Mouse (Mus musculus): ENCODE data around the gene Tmem171.

Gene Tmem171

DNA sequence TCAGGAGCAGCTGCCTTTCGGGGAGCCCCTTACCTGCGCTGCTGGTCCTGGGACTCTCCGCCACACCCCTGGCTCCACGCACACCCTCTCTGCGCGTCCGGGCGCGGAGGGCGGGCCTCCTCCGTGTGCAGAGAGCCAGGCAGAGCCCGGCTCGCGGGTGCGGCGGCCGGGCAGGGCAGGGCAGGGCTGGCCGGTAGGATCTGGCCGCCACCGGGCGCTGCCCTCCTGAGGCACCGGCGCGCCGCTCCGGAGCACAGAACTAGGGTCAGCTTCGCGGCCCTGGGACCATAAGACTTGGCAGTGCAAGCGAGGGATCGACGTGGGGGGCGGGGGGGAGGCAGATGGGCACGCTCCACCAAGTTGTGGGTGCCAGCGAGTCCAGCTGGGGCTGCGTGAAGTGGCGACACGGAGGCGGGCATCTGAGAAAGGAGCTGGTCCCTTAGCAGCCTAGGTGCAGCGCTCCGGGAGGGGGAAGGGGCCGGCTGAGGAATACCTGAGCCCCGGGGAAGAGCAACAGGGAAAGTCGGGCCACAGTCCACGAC, at the start of gene Tmem171:
Gene Tmem171, minus strand, starts transcription at position 62 of the 542 bp plus-strand sequence.
- DNase-seq = no peak

DNA sequence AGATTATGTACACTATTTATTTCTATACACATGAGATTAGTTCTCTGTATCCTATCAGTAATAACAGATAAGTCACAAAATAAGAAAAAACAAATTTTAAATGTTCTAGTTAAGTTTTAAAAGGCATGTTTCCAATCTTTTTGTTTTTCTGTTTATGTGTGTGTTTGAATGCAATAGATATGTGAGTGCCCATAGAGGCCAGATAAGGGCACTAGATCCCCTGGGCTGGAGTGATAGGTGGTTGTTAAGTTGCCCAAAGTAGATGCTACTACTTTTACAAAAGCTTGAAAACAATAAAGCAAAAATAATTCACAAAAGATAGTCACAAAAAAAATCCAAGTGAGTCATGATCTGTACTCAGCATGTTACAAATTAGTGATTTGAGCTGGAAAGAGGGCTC, 49.2 kb upstream of the Tmem171 start:
- no peak for DNase-seq

DNA sequence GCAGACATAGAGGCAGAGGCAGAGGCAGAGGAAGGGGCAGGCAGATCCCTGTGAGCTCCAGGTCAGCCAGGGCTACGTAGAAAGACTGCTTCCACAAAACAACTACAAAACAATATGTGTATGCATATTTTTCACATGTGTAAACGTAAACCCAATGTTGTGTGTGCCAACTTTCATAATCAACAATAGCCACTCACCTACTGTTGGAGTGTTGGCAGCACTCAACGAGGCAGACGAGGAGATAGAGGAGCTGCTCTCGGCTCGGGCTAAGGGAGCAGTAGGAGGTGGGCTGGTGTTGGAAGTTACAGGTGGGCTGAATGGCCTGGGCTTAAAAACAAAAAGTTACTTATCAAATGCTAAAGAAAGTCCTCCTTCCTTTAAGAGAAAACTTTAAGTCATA, 48.6 kb upstream of the Tmem171 start:
- no peak for DNase-seq

DNA sequence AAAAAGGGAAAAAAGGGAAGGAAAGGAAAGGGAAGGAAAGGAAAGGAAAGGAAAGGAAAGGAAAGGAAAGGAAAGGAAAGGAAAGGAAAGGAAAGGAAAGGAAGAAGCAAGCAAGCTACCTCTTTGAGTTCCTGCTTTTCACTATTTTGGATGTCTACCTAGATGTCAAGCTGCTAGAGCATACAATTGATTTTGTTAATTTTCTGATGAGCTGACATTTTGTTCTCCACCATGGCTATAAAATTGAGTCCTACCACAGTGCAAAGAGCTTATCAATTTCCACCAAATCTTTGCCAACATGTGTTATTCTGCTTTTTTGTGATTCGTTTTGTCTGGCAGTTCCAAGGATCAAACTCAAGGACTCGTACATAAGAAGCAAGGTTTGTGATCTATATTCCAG, 43.6 kb upstream of the Tmem171 start:
- DNase-seq = no peak

DNA sequence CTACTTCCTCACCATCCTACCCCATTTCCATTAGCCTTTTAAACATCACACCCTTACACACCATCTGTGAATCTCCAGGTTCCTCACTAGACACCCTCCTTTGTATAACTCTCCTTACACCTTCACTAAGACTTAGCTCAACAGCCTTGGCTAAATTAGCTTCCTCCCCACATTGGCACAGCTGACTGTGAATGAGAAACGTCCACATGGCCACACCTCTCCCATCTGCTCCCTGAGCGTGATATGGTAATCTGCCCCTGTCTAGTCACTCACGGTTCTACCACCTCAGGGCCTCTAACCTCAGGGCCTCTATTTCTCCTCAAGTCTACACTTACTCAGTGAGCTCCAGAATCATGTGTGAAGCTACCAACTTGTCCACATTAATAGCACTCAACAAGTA, 38.7 kb upstream of the Tmem171 start:
- DNase-seq = no peak

DNA sequence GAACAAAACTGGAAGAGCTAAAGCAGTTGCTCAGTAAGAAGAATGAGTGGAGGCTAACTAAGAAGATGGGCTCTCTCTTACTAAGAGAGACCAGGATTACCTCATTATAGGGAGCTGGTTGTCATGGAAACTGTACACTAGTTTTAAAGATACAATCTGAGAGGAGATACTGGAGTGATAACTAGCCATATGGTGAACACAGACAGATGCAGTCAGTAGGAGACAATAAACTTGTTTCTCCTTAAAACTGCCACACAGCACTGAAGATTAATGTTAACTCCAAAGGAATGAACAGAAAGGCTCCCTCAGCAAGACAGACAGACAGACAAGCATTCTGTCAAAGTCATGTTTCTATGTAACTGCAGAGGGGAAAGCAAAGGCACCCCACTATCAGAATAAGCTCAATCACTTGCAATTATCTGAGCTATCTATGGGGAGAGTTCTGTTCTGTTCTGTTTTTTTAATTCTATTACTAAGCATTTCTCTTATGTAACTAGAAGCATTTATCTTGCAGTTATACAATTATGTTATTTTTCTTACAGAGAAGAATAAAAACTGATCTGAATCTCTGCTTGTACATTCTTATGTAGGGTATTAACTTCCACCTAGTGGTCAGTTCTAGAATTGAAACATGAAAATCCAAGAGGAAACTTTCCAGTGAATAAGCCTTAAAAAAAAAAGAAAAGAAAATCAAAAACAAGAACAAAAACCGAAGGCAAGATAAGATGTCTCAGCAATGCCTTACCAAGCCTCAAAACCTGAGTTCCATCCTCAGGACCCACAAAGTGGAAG, 34.8 kb upstream of the Tmem171 start:
- no peak for DNase-seq

DNA sequence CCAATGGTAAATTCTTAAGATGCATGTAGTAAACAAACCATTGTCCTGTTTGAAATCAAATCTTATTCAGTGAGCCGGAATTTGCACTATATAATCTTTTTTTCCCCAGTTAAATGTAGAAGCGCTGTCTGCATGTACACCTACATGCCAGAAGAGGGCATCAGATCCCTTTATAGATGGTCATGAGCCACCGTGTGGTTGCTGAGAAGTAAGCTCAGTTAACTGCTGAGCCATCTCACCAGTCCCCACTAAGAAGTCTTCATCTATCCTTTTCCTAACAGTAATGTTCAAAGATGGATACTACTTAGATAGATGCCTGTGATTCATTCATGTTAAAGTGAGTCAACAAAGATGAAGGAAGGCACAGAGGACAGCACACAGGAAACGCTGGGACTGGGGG, 31.9 kb upstream of the Tmem171 start:
- DNase-seq = peak; percentile 5 to 8

DNA sequence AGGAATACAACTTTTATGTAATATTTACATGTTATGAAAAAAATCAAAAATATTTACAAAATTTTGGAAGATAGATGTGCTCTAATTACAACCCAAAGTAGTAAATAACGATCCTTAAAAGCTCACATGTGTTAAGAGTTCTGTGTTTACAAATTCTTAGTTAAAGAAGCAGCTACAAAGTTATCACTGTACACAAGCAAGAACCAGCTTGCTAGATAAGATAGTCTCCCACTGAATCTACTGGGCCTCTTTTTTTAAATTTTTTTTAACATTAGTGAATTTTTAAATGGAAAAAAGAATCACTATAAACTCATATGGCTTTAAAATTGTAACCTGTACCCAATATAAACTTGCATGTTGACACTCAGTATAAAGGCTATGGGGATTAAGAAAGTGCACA, 28.8 kb upstream of the Tmem171 start:
- DNase-seq = no peak

DNA sequence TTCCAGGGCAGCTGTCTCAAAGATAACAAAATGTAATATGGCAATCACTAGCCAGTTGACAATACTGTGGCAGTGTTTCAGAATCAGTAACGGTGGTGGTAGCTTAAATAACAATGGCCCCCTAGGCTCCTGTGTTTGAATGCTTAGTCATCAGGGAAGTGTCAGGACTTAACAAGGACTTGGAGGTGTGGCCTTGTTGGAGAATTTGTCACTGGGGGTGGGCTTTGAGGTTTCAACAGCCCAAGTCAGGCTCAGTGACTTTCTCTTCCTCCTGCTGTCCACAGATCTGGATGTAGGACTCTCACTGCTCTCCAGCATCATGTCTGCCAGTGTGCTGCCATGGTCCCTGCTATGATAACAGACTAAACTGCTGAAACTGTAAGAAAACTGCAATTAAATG, 27.7 kb upstream of the Tmem171 start:
- DNase-seq = no peak

DNA sequence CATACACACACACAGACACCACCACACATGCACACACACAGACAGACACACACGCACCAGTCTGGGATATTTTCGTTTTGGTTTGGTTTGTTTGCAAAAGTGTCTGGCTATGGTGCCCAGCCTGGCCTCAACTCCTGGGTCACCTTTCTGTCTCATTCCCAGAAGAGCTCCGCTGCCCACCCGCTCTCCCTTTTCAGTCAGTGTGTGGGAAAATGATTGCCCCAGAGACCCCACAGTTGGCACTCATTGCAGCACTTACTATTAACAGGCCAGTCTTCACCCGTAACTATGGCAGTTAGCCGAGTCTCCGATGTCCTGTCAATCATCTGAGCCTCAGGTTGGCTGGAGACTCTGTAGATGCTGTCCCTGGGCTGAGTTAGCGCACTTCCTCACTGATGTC, 21.5 kb upstream of the Tmem171 start:
- DNase-seq = no peak

DNA sequence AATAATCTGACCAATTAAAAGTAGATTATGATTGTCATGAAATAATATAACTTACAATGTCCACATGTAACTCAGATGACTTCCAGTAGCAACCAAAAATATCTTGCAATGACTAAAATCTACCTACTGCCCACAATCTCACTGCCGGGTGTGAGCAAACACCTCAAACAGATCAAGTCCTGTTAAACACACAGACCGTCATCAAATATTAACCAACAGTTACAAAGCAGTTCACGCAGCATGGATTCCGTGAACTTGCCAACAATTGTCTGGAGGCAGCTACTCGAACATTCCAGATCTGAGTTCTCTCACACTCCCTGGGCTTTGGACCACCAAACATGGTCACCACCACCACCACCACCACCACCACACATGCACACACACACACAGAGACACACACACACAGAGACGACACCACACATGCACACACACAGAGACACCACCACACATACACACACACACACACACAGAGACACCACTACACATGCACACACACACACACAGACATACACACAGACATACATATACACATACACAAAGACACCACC, 20.9 kb upstream of the Tmem171 start:
- DNase-seq = no peak

DNA sequence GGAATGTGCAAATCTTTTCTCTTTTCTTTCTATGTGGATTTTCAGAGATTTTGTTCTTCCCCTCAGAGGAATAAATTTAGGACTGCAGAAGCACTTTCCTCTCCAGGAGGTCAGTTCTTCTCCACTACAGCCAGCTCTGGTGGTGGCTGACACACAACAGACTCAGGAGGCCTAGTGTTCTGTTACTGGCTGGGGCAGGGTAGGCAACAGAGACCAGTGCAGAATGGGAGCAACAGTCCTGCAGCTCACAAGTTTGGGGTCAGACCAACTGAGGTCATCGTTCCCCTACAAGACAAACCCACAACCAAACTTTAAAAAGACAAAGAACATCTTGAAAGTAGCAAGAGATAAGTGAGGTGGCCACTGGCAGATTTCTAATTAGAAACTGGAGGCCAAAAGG, 16.0 kb upstream of the Tmem171 start:
- no peak for DNase-seq

DNA sequence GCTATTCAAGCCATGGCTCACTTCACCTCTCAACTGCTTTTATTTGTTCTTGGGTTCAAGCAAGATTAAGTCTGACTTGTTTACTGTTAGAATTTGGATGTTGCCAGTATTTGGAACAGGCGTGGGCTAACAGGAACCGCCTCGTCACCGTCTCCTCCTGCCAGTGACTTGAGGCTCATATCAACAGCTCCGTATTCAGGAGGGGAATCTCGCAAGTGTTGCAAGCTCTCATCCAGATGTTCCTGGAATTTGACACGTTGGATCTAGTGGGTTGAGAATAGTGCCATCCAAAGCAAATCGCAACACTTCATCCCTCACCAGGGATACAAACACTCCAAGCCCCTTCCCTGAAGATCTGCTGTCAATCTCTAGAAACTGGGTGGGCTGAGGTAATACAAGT, 15.6 kb upstream of the Tmem171 start:
- no peak for DNase-seq

DNA sequence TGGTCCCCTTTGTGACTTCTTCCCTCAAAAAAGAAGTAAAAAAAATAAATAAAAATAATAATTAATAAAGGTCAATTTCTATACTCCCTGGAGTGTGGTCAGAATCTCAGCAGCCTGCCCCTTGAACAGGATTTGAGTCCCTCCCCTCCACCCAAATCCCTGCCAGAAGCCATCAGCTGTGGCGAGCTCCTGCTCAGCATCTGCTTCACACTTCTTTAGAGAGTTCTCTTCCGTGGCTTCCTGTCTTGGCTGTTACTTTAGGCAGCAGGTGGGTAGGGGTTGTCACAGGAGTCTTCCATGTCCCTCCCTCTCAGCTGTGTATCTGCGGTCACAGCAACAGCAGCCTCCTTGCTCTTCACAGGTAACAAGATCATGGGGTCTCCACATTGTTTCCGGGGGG, 10.9 kb upstream of the Tmem171 start:
- no peak for DNase-seq

DNA sequence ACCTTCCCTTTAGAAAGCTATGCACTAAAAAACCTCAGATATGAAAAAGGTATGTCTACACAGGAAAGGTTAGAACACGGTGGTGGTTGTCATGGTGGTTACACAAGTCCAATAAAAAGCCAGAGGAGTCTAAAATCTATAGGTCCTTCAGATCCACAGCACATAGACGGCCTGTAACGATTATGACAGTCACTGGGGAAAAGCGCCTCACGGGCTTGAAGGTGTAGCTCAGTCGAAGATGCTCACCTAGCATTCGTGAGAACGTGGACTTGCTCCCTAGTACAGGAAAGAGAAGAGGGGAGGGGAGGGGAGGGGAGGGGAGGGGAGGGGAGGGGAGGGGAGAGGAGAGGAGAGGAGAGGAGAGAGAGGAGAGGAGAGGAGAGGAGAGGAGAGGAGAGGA, 9.2 kb upstream of the Tmem171 start:
- no peak for DNase-seq

DNA sequence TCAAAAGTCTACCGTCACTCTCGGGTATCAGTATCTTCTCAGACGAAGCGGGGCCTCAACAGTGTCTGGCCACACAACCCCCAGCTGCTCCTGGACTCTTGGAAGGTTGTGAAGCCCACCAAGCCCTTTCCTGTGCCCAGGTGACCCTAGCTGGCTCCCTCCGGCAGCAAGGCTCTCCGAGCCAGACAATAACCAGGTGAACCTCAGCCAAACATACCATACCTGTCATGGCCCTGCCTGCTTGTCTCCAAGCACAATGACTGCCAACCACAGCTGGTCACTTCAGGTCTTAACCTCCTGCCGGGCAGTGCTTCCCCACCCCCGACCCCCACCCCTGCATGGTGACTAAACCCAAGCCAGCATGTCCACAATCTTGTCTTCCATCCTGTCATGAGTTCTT, 7.7 kb upstream of the Tmem171 start:
- DNase-seq = no peak

DNA sequence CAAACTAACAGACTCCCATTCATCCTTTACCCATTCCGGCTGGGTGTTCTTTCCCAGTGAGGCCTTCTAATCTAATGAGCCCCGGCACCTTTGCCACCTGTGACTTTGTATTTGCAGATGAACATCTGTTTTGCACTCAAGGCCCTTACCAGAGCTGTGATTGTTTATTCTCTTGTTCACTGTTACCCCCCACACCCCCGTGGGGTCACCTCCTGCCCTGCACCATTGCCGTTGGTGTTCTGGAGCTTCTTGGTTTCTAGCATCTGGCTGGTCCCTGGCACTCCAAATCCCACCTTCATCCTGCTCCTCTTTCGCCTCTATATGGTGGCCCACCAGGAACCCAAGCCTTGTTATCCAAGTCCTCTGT, 6.7 kb upstream of the Tmem171 start:
- DNase-seq = no peak

DNA sequence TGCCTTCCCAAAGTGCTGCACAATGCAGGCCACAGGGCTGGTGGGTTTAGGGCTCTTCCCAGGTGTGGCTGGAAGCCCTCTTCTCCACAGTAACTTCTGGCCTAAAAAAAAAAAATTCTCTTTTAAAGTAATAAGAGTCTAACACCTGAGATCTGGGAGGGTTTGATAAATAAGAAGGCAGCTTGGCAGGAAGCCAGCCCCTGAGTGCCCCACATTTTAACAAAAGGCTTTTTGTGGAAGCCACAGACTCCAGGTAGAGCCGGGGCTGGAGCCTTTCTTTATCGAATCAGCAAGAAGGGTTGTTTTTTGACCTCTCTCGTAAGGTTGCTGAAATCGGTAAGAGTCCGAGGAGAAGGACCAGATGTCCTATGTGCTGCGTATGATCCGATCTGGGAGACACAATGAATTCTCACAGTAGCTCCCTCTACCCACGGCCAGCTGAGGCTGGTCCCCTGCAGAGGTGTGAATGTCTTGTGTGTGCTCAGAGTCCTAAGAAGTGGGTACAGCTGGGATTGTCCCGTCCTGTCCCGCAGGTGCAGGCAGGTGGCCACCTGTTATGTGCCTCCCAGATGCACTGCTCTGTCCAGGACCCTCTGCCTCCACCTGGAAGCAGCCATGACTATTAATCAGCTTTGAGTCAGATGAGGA, 6.2 kb upstream of the Tmem171 start:
- DNase-seq = no peak

DNA sequence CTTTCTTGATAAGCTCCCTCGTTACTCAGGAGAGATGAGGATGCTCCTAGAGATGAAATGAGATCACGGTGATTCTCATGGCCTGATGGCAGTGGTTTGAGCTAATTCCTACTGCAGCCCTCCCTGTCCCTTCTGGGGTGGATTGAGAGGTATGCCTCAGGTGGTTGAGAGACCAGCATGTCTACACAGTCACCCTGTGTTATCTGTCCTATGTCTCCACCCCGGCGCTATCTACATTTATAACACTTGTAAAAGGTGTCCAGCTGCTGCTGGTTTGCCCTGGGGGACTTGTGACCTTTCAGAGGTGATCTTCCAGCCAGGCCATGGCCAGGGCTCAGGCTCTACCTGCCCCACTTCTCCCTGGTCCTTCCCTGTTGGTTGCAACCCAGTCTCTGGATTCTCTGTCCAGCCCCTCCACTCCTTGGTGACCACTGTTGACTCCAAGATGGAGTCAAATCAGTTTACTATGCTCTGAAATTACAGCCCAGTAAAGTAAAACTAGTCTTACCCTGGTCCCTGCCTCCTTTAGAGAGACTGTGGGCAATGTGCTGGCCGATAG, 5.4 kb upstream of the Tmem171 start:
- DNase-seq = no peak

DNA sequence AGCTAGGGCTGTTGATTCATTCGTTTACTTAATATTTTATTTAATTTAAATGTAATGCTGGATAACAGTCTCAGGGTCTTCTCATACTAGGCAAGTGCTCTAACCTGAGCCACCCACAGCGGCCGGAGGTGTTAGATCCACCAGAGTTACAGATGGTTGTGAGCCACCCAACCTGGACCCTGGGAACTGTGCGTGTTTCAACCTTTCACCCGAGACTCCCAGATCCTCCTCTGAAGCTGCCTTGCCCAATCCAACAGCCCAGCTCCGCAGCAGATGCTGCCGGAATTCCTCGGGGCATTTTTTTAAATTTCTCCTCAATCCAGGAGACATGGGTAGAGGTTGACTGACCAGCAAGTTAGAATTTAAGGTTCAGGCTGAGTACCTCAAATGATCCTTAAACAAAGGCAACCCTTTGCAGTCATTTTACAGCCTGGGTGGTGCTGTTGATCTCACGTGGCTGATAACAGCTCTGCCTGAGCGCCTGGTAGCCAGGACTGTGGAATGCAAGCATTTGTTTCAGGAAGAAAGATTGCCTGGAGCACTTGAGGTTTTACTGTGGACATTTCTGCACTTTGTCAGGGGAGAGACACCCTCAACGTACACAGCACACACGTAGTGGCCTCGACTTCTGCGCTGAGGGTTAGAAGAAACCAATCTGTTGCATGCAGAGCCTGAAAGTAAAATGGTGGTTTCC, 4.6 kb upstream of the Tmem171 start:
- no peak for DNase-seq

DNA sequence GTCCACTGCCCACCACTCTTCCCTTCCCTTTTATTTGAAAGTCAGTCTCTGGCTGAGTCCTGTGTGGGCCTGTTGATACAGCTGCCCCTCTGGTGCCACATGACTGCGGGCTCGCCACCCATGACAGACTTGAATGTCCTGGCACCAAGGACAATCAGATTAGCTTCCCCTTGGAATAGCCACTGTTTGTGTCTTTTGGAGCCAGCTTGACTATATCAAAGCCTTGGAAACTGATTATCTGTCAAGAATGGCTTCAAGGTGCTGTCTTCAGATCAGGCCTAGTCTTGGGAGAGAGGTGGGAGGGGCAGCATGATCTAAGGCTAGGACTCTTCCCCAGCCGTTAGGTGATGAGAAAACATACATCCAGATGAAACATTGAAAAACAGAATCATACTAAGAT, 2.1 kb upstream of the Tmem171 start:
- no peak for DNase-seq

DNA sequence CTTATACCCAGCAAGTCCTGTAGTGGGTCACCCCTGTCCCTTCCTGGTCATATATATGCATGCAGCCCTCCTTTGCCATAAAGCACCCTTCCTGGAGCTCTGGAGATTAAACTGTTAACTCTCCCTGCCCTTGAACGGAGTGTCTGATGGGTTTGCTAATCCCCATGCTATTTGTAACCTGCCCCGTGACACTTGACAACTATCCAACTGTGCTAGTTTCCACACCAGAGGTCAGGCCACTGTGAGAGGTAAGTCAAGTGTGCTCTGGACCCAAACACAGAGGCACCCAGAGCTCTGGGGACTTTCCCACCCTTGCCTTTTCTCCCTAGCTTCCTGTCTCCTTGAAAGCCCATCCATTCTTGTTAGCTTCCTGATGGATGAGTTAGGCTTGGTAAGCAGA, 912 bp upstream of the Tmem171 start:
- no peak for DNase-seq

DNA sequence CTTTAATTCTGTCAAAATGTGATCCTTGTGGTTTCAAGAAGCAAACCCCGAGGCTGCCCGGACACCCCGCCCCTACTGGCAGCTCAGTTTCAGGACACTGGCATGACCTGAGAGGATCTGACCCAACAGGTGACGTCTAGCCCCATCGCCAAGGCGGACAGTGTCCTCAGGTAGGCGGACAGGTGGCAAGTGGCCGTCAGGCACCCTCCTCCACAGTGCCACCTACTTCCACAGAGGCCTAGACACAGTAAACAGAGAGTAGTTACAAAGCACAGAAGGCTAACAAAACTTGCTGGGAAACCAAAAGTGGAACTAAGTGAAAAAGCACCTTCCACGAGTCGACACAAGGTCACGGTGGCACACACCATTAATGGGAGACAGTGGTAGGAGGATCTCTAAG, 1.3 kb downstream of the Tmem171 start:
- DNase-seq = no peak

Measured in B cell, adult 2 months (primary cell).